In the genomic region with DNA sequence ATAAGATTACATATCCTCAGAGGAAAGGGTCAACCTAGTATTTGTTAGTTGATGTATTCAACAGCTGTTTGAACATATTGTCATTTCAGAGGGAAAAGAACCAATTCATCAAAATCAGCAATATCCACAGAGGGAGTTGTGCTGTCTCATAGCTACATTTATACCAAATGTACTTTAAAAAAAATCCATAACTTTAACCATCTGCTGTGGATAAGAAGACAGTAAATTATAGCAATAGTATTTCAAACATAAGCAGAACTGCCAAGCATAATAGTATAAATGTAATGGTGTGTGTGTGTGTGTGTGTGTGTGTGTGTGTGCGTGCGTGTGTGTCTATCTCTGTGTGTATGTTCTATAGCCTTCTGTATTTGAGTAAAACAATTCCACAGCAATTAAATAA, we compare ENCODE assay signal across 26 mouse cellular contexts.
DNase-seq lines count a peak whose midpoint lies in the region; ATAC-seq and TF ChIP-seq lines count a peak whose summit lies in the region.
"Had no signal": no experiment of that assay in that cellular context is flagged by ENCODE, and none has a peak within 500 bp of the region (broad histone marks: within the 10 kb centered on the region; RNA-seq: fewer than 3 reads in every experiment).

No protein-coding gene starts in this region.

- H3K27me3 ChIP-seq in forebrain, embryonic 15.5 days: no peaks in the 10 kb centered on the region
- no peaks in the 10 kb centered on the region for H3K27me3 ChIP-seq in forebrain, embryonic 10.5 days (ENCODE audit: poor library complexity, severe bottlenecking)
- H3K27me3 ChIP-seq in forebrain, postnatal 0 days (ENCODE audit: insufficient read depth, low read length): no peaks in the 10 kb centered on the region
- H3K27me3 ChIP-seq: embryonic facial prominence, embryonic 12.5 days; embryonic facial prominence, embryonic 15.5 days; heart, embryonic 12.5 days; heart, embryonic 15.5 days; hindbrain, embryonic 13.5 days; intestine, embryonic 15.5 days had no signal

- H3K27ac ChIP-seq in forebrain, embryonic 15.5 days (replicated peaks): no peak overlapping the region
- no peak overlapping the region for H3K27ac ChIP-seq in forebrain, embryonic 10.5 days
- no peak overlapping the region for H3K27ac ChIP-seq in forebrain, postnatal 0 days (ENCODE audit: low read depth, low read length)
- H3K27ac ChIP-seq: embryonic facial prominence, embryonic 12.5 days; embryonic facial prominence, embryonic 15.5 days; heart, embryonic 15.5 days; hindbrain, embryonic 10.5 days; hindbrain, embryonic 13.5 days; intestine, embryonic 15.5 days had no signal

- DNase-seq in forebrain, embryonic 10.5 days (ENCODE audit: extremely low spot score, low spot score): no peak
- DNase-seq in right cerebral cortex, postnatal 10 days (ENCODE audit: low spot score in 2 of 2): peak; percentile 31 to 35
- DNase-seq in right cerebral cortex, postnatal 36 days (ENCODE audit: low spot score in 2 of 2): no peak
- peak; percentile 15 for DNase-seq in brain, embryonic 14.5 days (ENCODE audit: low read depth)
- DNase-seq in forebrain, postnatal 0 days: peak; percentile 24
- DNase-seq in kidney, adult 18-20 months: no peak
- no peak for DNase-seq in layer of hippocampus, postnatal 10 days (ENCODE audit: low spot score in 2 of 2)
- DNase-seq: adrenal gland, adult 2 months; adrenal gland, postnatal 14 days; cerebellum, adult 2 months; cerebellum, adult 9-11 months; cerebellum, postnatal 25 days; gastrocnemius, postnatal 25 days; heart, adult 18-20 months; heart, postnatal 10 days; heart, postnatal 36 days had no signal

- H3K4me2 ChIP-seq in forebrain, embryonic 15.5 days (replicated peaks): no peak overlapping the region
- H3K4me2 ChIP-seq in forebrain, postnatal 0 days (ENCODE audit: low read depth): no peak overlapping the region
- H3K4me2 ChIP-seq: embryonic facial prominence, embryonic 12.5 days; embryonic facial prominence, embryonic 15.5 days; heart, embryonic 12.5 days; heart, embryonic 15.5 days; hindbrain, embryonic 13.5 days; intestine, embryonic 15.5 days had no signal

- H3K36me3 ChIP-seq in forebrain, embryonic 15.5 days: no peaks in the 10 kb centered on the region
- H3K36me3 ChIP-seq in forebrain, embryonic 10.5 days (replicated peaks): no peaks in the 10 kb centered on the region
- no peaks in the 10 kb centered on the region for H3K36me3 ChIP-seq in forebrain, postnatal 0 days (ENCODE audit: insufficient read depth)
- H3K36me3 ChIP-seq: embryonic facial prominence, embryonic 12.5 days; embryonic facial prominence, embryonic 15.5 days; heart, embryonic 12.5 days; heart, embryonic 15.5 days; hindbrain, embryonic 10.5 days; hindbrain, embryonic 13.5 days; intestine, embryonic 15.5 days had no signal

- ATAC-seq in forebrain, embryonic 15.5 days (replicated peaks): 0 out of 2 replicates have a peak, but pooled peaks have one; percentile 48
- peak; percentile 62 for ATAC-seq in forebrain, postnatal 0 days
- ATAC-seq: CD4-positive, CD25-positive, alpha-beta regulatory T cell, adult 4 months; hindbrain, embryonic 16.5 days; intestine, embryonic 15.5 days had no signal

- TF ChIP-seq CTCF in brain, embryonic 14.5 days (IDR thresholded peaks at IDR 0.05; ENCODE audit: borderline replicate concordance, extremely low read depth, insufficient read depth, insufficient read length): no peak
- TF ChIP-seq CTCF in forebrain, postnatal 0 days (IDR thresholded peaks at IDR 0.05; ENCODE audit: low read depth): no peak

- H3K4me3 ChIP-seq in forebrain, embryonic 15.5 days: no peak overlapping the region
- no peak overlapping the region for H3K4me3 ChIP-seq in forebrain, embryonic 10.5 days
- no peak overlapping the region for H3K4me3 ChIP-seq in forebrain, postnatal 0 days (ENCODE audit: low read depth, low read length)
- H3K4me3 ChIP-seq: embryonic facial prominence, embryonic 12.5 days; embryonic facial prominence, embryonic 15.5 days; heart, embryonic 12.5 days; heart, embryonic 15.5 days; hindbrain, embryonic 10.5 days; hindbrain, embryonic 13.5 days; intestine, embryonic 15.5 days had no signal

- no peak for TF ChIP-seq POLR2A in brain, embryonic 14.5 days (IDR thresholded peaks at IDR 0.05; ENCODE audit: borderline replicate concordance, extremely low read depth, insufficient read depth, insufficient read length, poor library complexity, severe bottlenecking)

- no peaks in the 10 kb centered on the region for H3K9me3 ChIP-seq in forebrain, embryonic 15.5 days
- H3K9me3 ChIP-seq in forebrain, embryonic 10.5 days: no peaks in the 10 kb centered on the region
- no peaks in the 10 kb centered on the region for H3K9me3 ChIP-seq in forebrain, postnatal 0 days (ENCODE audit: low read length)
- H3K9me3 ChIP-seq: embryonic facial prominence, embryonic 12.5 days; embryonic facial prominence, embryonic 15.5 days; heart, embryonic 12.5 days; heart, embryonic 15.5 days; hindbrain, embryonic 10.5 days; hindbrain, embryonic 13.5 days; intestine, embryonic 15.5 days had no signal

- no peaks in the 10 kb centered on the region for H3K4me1 ChIP-seq in forebrain, embryonic 15.5 days
- no peaks in the 10 kb centered on the region for H3K4me1 ChIP-seq in forebrain, embryonic 10.5 days
- H3K4me1 ChIP-seq in forebrain, postnatal 0 days (ENCODE audit: insufficient read depth): no peaks in the 10 kb centered on the region
- H3K4me1 ChIP-seq: embryonic facial prominence, embryonic 12.5 days; embryonic facial prominence, embryonic 15.5 days; heart, embryonic 12.5 days; heart, embryonic 15.5 days; hindbrain, embryonic 10.5 days; hindbrain, embryonic 13.5 days; intestine, embryonic 15.5 days had no signal

- 89% methylated on average over 2 of the region's 2 CpGs for WGBS in forebrain, embryonic 15.5 days
- WGBS in forebrain, embryonic 10.5 days: 100% methylated on average over 2 of the region's 2 CpGs
- 90% methylated on average over 2 of the region's 2 CpGs for WGBS in forebrain, postnatal 0 days

- no peak overlapping the region for H3K9ac ChIP-seq in forebrain, embryonic 15.5 days (replicated peaks)
- no peak overlapping the region for H3K9ac ChIP-seq in forebrain, postnatal 0 days
- H3K9ac ChIP-seq: embryonic facial prominence, embryonic 12.5 days; embryonic facial prominence, embryonic 15.5 days; heart, embryonic 12.5 days; heart, embryonic 15.5 days; hindbrain, embryonic 13.5 days; intestine, embryonic 15.5 days had no signal

Comparison
In these comparisons a context has a peak if more than half of its experiments do, and no peak if none do; other contexts are left out.
1. DNase-seq: peak in right cerebral cortex, postnatal 10 days (2 of 2), brain, embryonic 14.5 days (single experiment) and forebrain, postnatal 0 days (single experiment); none in forebrain, embryonic 10.5 days (single experiment), right cerebral cortex, postnatal 36 days (0 of 2), kidney, adult 18-20 months (single experiment) and layer of hippocampus, postnatal 10 days (0 of 2).